Comparison of ENCODE assay signal across 8 mouse cellular contexts in genomic region chr11:50024445-50024832, GRCm38 (mm10). TPM values are rescaled to one million over a fixed set of nuclear protein-coding genes. Genes with fewer than 3 reads are reported as not detected.
A peak's percentile ranks its signal among the peaks of the same experiment; 100 is the strongest.
DNase-seq lines count a peak whose midpoint lies in the region; ATAC-seq and TF ChIP-seq lines count a peak whose summit lies in the region.

No protein-coding gene starts in this region.

- no peak; the same call in 1 of the 2 replicates for ATAC-seq in kidney, embryonic 15.5 days (replicated peaks; ENCODE audit: low FRiP score)
- ATAC-seq in embryonic facial prominence, embryonic 12.5 days (ENCODE audit: insufficient number of reproducible peaks, insufficient read depth, low FRiP score, low TSS enrichment), result 0 out of 2 replicates have a peak, but pooled peaks have one; percentile 10
- peak; percentile 18 for ATAC-seq in hindbrain, postnatal 0 days
- ATAC-seq in midbrain, postnatal 0 days (ENCODE audit: low FRiP score), result peak; percentile 14

- H3K27me3 ChIP-seq in kidney, embryonic 15.5 days, result peaks cover 8% of the 10 kb centered on the region; the same call in 1 of the 2 replicates
- no peaks in the 10 kb centered on the region for H3K27me3 ChIP-seq in embryonic facial prominence, embryonic 12.5 days
- no peaks in the 10 kb centered on the region for H3K27me3 ChIP-seq in hindbrain, postnatal 0 days (ENCODE audit: insufficient read depth, low read length)
- H3K27me3 ChIP-seq in midbrain, postnatal 0 days (ENCODE audit: insufficient read depth, low read length), result no peaks in the 10 kb centered on the region

- no peak overlapping the region for H3K9ac ChIP-seq in kidney, embryonic 15.5 days
- no peak overlapping the region for H3K9ac ChIP-seq in embryonic facial prominence, embryonic 12.5 days
- peak overlapping the region; percentile 98; the same call in 1 of the 2 replicates for H3K9ac ChIP-seq in hindbrain, postnatal 0 days (replicated peaks; ENCODE audit: low read length)
- no peak overlapping the region for H3K9ac ChIP-seq in midbrain, postnatal 0 days (replicated peaks; ENCODE audit: low read length, poor library complexity, severe bottlenecking)

- DNase-seq in kidney, adult 11 months, result no peak
- no peak for DNase-seq in hindbrain, postnatal 0 days (ENCODE audit: low spot score)
- no peak for DNase-seq in midbrain, postnatal 0 days (ENCODE audit: low spot score)
- DNase-seq in embryo, embryonic 9.5 days (ENCODE audit: extremely low spot score), result no peak
- no peak for DNase-seq in natural killer cell, adult 2 months (ENCODE audit: low spot score in 2 of 2)
- no peak for DNase-seq in Muller cell, postnatal 12 days (ENCODE audit: inconsistent ontology term)

- no peaks in the 10 kb centered on the region for H3K9me3 ChIP-seq in kidney, embryonic 15.5 days (replicated peaks)
- H3K9me3 ChIP-seq in embryonic facial prominence, embryonic 12.5 days, result no peaks in the 10 kb centered on the region
- H3K9me3 ChIP-seq in hindbrain, postnatal 0 days (ENCODE audit: low read length), result no peaks in the 10 kb centered on the region
- H3K9me3 ChIP-seq in midbrain, postnatal 0 days (ENCODE audit: low read length), result no peaks in the 10 kb centered on the region

- no peaks in the 10 kb centered on the region for H3K36me3 ChIP-seq in kidney, embryonic 15.5 days
- no peaks in the 10 kb centered on the region for H3K36me3 ChIP-seq in embryonic facial prominence, embryonic 12.5 days
- H3K36me3 ChIP-seq in hindbrain, postnatal 0 days (ENCODE audit: insufficient read depth, low read length), result no peaks in the 10 kb centered on the region
- H3K36me3 ChIP-seq in midbrain, postnatal 0 days (ENCODE audit: insufficient read depth, low read length), result no peaks in the 10 kb centered on the region

- 53% methylated on average over 6 of the region's 6 CpGs for WGBS in kidney, embryonic 15.5 days
- 69% methylated on average over 6 of the region's 6 CpGs for WGBS in embryonic facial prominence, embryonic 12.5 days
- 47% methylated on average over 6 of the region's 6 CpGs for WGBS in hindbrain, postnatal 0 days
- WGBS in midbrain, postnatal 0 days, result 53% methylated on average over 6 of the region's 6 CpGs

- peak overlapping the region; percentile 71 for H3K4me2 ChIP-seq in kidney, embryonic 15.5 days
- peak overlapping the region; percentile 61 for H3K4me2 ChIP-seq in embryonic facial prominence, embryonic 12.5 days (replicated peaks)
- H3K4me2 ChIP-seq in hindbrain, postnatal 0 days (ENCODE audit: low read depth, low read length), result peak overlapping the region; percentile 78
- peak overlapping the region; percentile 68 for H3K4me2 ChIP-seq in midbrain, postnatal 0 days (ENCODE audit: low read depth, low read length, poor library complexity, severe bottlenecking)

- peaks cover 21% of the 10 kb centered on the region for H3K4me1 ChIP-seq in kidney, embryonic 15.5 days
- H3K4me1 ChIP-seq in embryonic facial prominence, embryonic 12.5 days, result peaks cover 17% of the 10 kb centered on the region
- H3K4me1 ChIP-seq in hindbrain, postnatal 0 days (ENCODE audit: insufficient read depth, low read length), result peaks cover 24% of the 10 kb centered on the region
- peaks cover 19% of the 10 kb centered on the region for H3K4me1 ChIP-seq in midbrain, postnatal 0 days (ENCODE audit: insufficient read depth, low read length)

- TF ChIP-seq CTCF in hindbrain, postnatal 0 days (IDR thresholded peaks at IDR 0.05; ENCODE audit: low read depth), result no peak
- no peak for TF ChIP-seq CTCF in midbrain, postnatal 0 days (IDR thresholded peaks at IDR 0.05)

- H3K4me3 ChIP-seq in kidney, embryonic 15.5 days (replicated peaks), result peak overlapping the region; percentile 75
- peak overlapping the region; percentile 95 for H3K4me3 ChIP-seq in embryonic facial prominence, embryonic 12.5 days
- H3K4me3 ChIP-seq in hindbrain, postnatal 0 days (ENCODE audit: low read length), result peak overlapping the region; percentile 98
- peak overlapping the region; percentile 98 for H3K4me3 ChIP-seq in midbrain, postnatal 0 days (ENCODE audit: low read depth, low read length)

- H3K27ac ChIP-seq in kidney, embryonic 15.5 days, result peak overlapping the region; percentile 93; the same call in 1 of the 2 replicates
- no peak overlapping the region for H3K27ac ChIP-seq in embryonic facial prominence, embryonic 12.5 days
- H3K27ac ChIP-seq in hindbrain, postnatal 0 days, result peak overlapping the region; percentile 99; the same call in 1 of the 2 replicates
- H3K27ac ChIP-seq in midbrain, postnatal 0 days (ENCODE audit: low read depth, low read length), result peak overlapping the region; percentile 99

RNA-seq across cellular contexts. Expression of gene Rnf130, which starts 0.7 kb away (rescaled TPM):
- polyA plus RNA-seq in kidney, embryonic 15.5 days (2015; fragmentation: Nextera tagmentation; extraction: Ambion mirVana), result 59.1 and 62.8 TPM in 2 replicates
- 85.6 and 88.5 TPM in 2 replicates for polyA plus RNA-seq in embryonic facial prominence, embryonic 12.5 days (2016; fragmentation: Nextera tagmentation; extraction: Ambion mirVana)
- total RNA-seq in hindbrain, postnatal 0 days (2014; rRNA removed), result 71.6 and 73.2 TPM in 2 replicates
- polyA plus RNA-seq in hindbrain, postnatal 0 days (2015; fragmentation: Nextera tagmentation; extraction: Ambion mirVana), result 60.6 and 64.7 TPM in 2 replicates
- total RNA-seq in midbrain, postnatal 0 days (2014; rRNA removed), result 90.4 and 127 TPM in 2 replicates
- polyA plus RNA-seq in midbrain, postnatal 0 days (2015; fragmentation: Nextera tagmentation; extraction: Ambion mirVana), result 54.3 and 59.4 TPM in 2 replicates
